Mouse (Mus musculus) kidney, postnatal 4 days (tissue): ENCODE results near the gene Kcna1.
A peak's percentile ranks its signal among the peaks of the same experiment; 100 is the strongest.

Source experiments
- DNase-seq, 2 experiments: peaks; one replicate each; pipeline ENCODE4 v3.0.0; 2021; ENCODE audit warnings: mixed read lengths in 2 of 2

The Kcna1 gene

DNA sequence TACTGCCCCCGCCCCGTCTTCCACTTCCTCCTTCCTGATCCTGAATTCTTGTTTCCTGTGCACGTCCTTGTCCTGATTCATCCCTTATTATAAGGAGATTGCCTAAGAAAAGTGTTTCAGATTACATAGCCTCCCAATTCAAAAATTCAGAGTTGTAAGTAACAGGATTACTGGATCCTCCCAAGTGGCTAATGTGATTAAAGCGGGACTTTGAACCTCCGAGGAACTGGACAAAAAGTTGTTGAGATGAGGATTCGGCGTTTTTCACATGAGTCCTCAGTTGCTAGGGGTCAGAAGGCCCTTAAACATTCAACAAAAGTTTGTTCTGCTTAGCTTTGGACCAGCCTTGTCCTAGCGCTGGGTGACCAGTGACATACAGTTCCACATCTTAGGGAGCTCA lies at the start of gene Kcna1:
Kcna1 (minus strand) TSS at position 4 of the 400 bp plus-strand sequence.
- no peak for DNase-seq

DNA sequence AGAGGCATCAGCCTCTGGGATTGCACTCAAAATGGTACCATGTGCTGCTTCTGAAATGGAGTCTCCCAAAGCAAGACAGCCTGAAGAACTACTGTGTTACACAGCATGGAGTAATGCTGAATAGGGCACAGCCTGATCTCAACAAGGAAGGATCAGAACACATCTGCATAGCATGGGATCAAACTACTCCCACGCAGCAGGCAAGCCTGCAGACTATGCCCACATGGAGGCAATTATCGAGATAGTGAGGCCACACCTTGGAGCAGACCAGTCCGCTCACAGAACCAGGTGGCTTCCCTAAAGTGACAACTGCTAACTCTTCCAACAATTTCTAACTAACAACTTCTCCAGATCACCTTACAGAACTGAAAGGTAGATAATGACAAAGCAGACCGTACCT lies 40.9 kb upstream of the Kcna1 start:
- DNase-seq: no peak

DNA sequence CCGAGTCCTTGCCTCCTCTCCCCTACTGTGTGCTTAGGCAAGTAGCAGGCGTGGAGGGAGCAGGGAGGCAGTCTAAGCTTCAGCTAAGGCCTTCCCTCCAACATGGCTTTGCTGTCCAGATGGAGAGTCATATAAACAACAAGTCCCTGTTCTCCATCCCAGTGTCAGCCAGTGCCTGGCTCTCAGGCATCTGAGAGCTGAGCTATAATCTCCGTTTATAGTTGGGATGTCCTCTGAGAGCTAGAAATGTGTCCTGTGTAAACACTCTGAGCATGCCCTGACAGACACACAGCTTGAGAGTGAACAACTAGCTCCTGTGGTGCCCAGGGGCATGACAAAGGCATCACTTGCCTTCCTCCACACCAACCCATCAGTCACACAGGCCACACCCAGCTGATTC lies 39.0 kb upstream of the Kcna1 start:
- DNase-seq: no peak

GRCm38 (mm10) chr6:126678961-126679360 lies 32.8 kb upstream of the Kcna1 start:
- DNase-seq: peak; percentile 39 to 48

DNA sequence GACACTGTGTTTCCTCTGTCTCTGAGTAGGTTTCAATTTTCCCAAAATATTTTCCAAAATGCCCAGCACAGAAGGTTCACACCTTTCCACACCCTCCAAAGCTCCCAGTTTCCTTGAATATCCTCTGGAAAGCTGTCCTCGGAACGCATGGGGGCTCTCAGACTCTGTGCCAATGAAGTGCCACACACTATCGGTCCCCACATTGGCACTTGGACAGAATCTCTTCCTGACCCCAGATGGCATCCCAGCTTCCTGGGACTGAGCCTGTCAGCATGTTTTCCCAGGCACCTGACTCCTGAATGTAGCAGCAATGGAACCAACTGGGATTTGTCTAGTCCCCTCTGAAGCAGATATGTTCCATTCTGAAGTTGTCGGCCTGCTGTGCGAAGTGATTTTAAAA lies 20.8 kb upstream of the Kcna1 start:
- no peak for DNase-seq

DNA sequence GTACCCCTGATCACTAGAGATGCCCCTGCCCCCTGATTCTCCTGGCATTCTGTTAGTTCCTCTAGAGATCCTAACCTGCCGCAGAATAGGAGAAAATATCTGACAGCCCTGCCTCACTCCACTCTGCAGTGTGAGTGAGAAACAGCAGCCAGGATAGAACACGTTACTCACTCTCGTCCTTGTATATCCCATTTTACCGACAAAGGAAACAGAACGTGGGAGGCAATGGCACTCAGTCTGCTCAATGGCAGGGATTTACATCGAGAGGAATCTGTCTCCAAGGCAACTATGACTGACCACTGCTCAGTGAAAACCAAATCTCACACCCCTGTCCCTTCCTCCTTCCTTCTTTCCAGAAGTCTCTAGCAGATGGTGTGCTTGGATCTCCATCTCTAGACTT lies 19.9 kb upstream of the Kcna1 start:
- no peak for DNase-seq

DNA sequence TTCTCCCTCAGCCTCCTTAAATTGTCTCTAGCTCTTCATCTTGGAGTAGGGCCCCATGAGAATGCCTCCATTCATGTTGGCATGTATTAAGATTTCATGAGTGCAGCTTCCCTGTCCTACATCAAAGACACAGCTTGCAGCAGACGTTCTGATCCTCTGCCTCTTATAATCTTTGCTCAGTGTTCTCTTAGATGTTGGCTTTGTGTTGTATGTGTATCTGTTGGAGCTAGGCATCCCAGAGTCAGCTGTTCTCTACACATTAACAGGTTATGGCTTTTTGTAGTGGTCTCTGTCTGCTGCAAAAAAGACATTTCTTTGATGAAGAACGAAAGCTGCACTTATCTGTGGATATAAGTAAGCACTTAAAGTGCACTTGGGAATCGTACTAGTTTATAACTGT lies 18.4 kb upstream of the Kcna1 start:
- DNase-seq: no peak

DNA sequence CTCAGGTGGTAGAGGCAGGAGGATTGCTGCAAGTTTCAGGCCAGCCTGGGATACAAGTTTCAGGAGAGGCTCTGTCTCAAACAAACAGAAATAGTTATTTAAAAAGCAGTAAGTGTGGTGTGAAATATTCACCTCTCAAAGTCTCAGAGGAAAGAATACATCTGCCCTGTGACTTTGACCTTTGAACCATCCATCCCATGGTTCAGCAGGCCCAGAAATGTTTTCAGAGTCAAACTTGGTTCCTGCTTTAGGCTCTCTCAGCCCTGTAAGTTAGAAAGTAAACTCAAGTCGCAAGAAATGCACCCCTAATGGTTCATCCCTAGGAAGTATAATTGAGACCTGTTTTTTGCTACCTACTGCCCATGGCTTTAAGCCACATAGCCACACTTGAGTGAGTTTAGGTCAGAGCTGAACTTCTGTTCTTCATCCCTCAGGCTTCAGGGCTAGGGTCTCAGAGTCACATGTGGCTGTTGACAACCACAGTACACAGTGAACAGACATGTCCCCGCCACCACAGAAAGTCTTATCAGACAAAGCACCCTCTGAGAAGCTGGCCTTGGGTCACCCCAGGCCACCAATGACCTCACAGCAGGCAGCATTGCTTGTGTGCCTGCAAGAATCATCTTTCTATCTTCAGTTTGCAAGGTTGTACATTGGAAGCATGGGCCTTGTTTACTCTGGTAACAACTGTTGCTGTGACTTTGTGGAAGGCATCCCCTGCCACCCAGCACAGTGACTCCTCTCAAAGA lies 11.6 kb upstream of the Kcna1 start:
- no peak for DNase-seq

- no peak for DNase-seq
Observed at GRCm38 (mm10) chr6:126653561-126653960, 7.4 kb upstream of the Kcna1 start.

DNA sequence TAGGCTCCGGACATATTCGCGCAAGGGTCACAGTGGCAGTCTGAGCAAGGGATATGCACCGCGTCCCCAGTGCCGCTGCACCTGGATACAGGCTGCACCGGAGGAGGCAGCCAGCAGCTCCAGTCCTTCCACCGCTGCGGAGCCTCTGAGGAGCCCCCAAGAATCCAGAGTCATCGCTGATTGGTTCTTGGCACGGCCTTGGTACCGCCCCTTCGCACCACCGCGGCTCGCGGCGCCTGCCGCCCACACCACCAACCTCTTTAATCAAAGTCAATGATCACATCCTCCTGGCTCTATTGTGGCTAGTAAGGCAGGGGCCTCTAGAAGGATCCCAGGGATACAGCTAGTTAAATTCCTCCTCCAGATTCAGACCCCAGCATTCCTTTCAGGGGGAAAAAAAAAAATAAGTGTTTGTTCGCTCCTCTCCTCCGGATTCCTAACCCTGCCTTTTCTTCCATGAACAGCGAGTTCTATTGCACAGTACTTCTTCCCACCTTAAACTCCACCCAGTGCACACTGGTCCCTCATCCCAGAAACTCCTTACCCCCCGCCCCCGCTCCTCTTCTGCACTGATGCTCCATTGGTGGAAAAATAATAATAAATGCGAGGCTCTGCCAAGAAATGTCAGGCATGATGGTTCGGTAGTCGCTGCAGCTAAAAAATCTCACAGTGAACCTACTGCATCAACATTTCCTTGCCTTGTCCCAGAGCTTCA lies 383 bp downstream of the Kcna1 start:
- peak; percentile 57 to 68 for DNase-seq

DNA sequence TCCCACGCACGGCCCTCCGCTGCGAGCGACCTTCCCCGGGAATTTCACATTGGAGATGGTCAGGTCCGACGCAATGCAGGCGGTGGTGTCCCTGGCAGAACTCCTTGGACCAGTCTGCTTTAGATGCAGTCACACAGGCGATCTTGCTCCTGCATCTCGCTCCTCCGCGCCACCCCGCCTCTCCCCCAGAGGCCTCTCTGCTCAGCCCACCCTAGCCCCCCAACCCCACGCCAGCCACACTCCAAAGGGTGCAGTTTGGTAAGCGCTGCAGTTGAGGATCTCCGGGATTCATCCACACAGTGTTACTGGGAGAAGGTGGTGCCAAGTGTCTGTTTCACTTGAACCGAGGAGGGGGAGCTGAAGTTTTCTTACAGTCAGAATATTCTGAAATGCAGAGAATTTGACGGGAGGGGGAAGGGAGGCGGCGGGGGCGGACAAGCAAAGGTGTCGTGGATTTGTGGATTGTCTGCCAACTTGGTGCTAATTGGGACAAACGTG lies 1.1 kb downstream of the Kcna1 start:
- DNase-seq: peak; percentile 14 to 29

DNA sequence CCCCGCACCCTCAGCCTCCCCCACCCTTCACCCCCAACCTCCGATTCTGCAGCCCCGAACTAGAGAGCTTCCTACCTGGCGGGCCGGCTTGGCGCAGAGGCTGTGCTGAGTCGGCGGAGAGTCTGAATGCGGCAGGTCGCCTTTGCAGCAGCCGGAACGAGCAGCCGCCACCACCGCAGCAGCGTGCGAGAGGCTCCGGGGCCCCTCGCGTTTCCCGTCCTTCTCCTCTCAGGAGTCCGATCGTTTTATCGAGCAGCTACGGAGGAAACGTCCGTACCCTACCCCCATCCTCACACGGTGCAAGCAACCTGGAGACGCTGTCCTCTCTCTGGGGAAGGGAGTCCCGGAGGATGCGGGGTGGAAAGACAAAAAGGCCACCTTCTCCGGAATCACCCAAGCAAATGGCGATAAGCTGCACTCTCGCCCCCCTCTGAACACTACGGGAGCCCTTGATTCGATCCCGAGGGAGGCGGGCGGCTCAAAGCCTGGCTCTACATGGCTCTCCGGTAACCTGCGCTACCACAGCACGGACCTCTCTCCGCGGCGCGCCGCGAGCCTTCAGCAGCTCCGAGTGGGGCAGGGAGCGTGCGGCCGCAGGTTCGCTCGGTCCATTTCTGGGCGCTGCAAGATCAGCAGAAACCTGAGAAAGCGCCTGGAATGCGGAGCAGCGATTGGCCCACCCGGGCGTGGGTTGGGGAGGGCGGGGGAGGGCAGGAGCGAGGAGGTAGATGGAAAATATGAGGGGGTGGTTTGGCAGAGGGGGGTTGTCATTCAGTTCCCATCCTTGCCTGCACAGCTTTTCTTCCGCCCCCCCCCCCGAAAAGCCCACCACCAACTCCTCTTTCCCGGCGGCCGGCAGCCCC lies 1.8 kb downstream of the Kcna1 start:
- DNase-seq: peak; percentile 43 to 57

DNA sequence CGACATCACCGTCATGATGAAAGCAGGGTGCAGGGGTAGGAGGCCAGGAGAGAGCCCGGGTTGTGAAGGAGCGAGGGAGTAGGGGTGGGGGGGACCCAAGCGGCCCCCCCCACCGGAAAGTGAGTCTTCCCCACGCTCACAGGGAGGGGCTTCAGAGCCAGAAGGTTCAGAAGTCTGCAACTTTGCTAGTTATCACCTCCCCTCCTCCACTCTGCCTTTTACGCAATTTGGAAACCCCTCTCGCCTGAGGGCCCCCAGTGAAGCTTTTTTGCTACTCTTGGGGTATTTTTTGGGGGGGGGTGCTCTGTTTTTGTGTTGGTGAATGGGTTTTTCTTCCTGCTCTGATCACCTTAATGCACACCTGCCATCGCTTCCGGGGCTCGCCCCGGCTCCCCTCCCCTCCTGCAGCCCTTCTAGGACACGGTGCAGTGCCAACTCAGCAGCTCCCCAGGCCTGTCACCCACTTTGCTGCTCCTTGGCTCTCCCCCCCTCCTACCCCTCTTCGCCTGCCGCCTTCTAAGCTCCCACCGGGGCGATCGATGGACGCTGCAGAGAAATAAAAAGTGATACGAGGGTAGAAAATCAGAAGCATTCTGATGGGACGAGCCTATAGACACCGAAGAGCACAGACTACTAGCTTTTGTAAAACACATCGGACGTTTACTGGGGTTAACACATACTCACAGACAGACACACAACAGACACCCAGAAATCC lies 2.7 kb downstream of the Kcna1 start:
- DNase-seq: peak in 1 of 2 experiments; percentile 6

- peak; percentile 59 to 71 for DNase-seq
Observed at GRCm38 (mm10) chr6:126642856-126643321, 3.3 kb downstream of the Kcna1 start.

GRCm38 (mm10) chr6:126628451-126628850 lies 17.7 kb downstream of the Kcna1 start:
- DNase-seq: no peak

DNA sequence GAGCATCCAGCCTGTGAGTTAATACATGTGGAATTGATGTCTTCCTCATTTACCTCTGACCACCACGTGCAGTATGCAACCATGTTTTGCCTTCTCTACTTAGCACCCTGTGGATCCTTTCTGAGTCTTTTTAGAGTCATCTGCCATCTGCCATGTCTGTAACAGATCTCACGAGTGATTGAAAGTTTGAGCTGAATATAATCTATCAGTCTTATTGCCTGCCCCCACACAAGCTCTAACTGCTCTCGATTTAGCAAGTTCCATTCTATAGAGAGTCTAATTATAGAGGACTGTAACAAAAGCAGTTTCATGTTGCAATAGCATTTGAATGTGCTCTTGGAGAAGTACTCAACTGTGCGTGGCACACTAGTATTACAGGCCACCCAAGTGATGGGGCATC lies 27.7 kb downstream of the Kcna1 start:
- no peak for DNase-seq

DNA sequence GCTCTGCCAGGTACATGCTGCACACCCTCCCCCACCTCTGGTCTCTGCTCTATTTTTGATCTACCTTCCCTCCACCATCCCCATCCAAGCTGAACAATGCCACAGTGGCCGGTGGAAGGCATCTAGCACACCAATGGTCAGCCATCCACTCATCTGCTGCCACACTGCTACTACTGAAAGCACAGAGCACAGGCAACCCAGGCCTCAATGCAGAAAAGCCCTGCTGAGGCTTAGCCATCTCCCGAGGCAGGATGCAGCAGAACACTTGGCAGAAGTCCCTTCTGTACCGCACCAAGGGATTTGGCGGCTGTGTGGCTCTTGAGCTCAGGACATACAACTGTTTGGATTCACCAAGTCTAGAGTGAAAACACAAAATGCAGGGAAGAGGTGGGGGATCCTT lies 35.4 kb downstream of the Kcna1 start:
- no peak for DNase-seq

GRCm38 (mm10) chr6:126609193-126609947 lies 36.8 kb downstream of the Kcna1 start:
- no peak for DNase-seq

DNA sequence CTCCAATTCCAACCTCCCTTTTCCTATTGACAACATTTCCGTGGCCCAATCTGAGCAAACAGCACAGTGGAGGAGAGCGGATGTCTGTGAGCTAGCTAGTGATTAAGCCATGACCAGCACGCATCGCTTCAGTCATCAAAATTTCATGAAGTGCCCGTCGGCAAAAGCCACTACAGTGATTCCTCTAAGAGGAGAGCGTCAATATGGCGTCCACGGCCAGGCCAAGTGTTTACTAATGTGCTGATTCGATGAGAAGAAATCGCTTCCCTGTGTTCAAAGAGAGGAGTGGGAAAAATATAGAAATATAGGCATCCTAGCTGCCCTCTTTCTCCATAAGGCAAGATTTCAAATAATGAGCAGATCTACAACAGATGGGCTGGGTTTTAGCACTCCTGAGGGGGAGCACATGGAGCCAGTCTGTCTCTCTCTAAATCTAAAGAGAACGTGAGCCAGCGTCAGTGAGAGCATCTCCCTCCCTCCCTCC lies 44.3 kb downstream of the Kcna1 start:
- DNase-seq: no peak

- peak; percentile 22 to 40 for DNase-seq
Observed at GRCm38 (mm10) chr6:126599201-126599995, 46.8 kb downstream of the Kcna1 start.

DNA sequence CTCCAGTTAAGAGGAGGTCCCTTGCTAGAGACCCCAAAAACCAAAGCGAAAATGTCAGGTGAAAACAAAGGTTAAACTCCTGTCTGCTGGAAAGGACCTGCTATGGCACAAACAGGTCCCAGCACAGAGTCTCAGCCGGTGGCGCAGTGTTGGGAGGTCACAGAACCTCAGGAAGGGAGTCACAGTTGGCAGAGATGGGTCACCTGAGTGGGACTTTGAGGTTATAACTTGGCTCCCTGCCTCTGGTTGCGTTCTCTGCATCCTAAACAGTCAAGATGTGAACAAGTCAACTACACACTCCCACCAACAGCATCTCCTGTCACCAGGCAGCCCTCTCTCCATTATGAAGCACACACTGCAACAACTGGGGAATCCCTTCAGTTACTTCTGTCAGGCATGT lies 48.4 kb downstream of the Kcna1 start:
- DNase-seq: no peak
